Mouse (Mus musculus): ENCODE data around the gene Sit1. TPM values are rescaled to one million over a fixed set of nuclear protein-coding genes. Genes with fewer than 3 reads are reported as not detected.
"Not testable (repeated sequence)": the region's sequence is repeated elsewhere in the genome, so short reads cannot be mapped to it uniquely, and the experiment has no call there.

Gene Sit1
- polyA plus RNA-seq, 1 experiment from 2014 or later = not detected

GRCm38 (mm10) chr4:43497405-43497804 lies 13.9 kb upstream of the Sit1 start:
- DNase-seq (ENCODE audit: low spot score) = no peak
- Histone ChIP-seq H3K4me3 (ENCODE audit: low read depth, low read length) (no peak overlapping the region), H3K4me2 (ENCODE audit: low read depth) (no peak overlapping the region), H3K9ac (ENCODE audit: low read length) (no peak overlapping the region), H3K9me3 (ENCODE audit: control insufficient read depth, low read length) (no peaks in the 10 kb centered on the region), H3K27ac (ENCODE audit: low read depth, low read length) (no peak overlapping the region), H3K27me3 (ENCODE audit: control insufficient read depth, insufficient read depth, low read length) (no peaks in the 10 kb centered on the region), H3K36me3 (ENCODE audit: control insufficient read depth, insufficient read depth, low read length) (no peaks in the 10 kb centered on the region), H3K4me1 (ENCODE audit: control insufficient read depth, insufficient read depth, low read length) (peaks cover 18% of the 10 kb centered on the region)
- no peak for ATAC-seq (ENCODE audit: insufficient read depth, low FRiP score, low TSS enrichment)
- WGBS = 97% methylated on average over 8 of the region's 8 CpGs

GRCm38 (mm10) chr4:43496587-43496986 lies 13.1 kb upstream of the Sit1 start:
- Histone ChIP-seq H3K27me3 (ENCODE audit: control insufficient read depth, insufficient read depth, low read length) (no peaks in the 10 kb centered on the region), H3K36me3 (ENCODE audit: control insufficient read depth, insufficient read depth, low read length) (no peaks in the 10 kb centered on the region), H3K9me3 (ENCODE audit: control insufficient read depth, low read length) (no peaks in the 10 kb centered on the region), H3K4me2 (ENCODE audit: low read depth) (no peak overlapping the region), H3K9ac (ENCODE audit: low read length) (no peak overlapping the region), H3K4me1 (ENCODE audit: control insufficient read depth, insufficient read depth, low read length) (peaks cover 18% of the 10 kb centered on the region), H3K27ac (ENCODE audit: low read depth, low read length) (no peak overlapping the region), H3K4me3 (ENCODE audit: low read depth, low read length) (no peak overlapping the region)
- 72% methylated on average over 6 of the region's 6 CpGs for WGBS
- DNase-seq (ENCODE audit: low spot score) = no peak
- ATAC-seq (ENCODE audit: insufficient read depth, low FRiP score, low TSS enrichment) = no peak

- no peak for ATAC-seq (ENCODE audit: insufficient read depth, low FRiP score, low TSS enrichment)
- Histone ChIP-seq H3K4me1 (ENCODE audit: control insufficient read depth, insufficient read depth, low read length) (peaks cover 16% of the 10 kb centered on the region), H3K4me3 (ENCODE audit: low read depth, low read length) (peak overlapping the region; percentile 77), H3K27ac (ENCODE audit: low read depth, low read length) (peak overlapping the region; percentile 81; the same call in 1 of the 2 replicates), H3K9me3 (ENCODE audit: control insufficient read depth, low read length) (no peaks in the 10 kb centered on the region), H3K4me2 (ENCODE audit: low read depth) (peak overlapping the region; percentile 71), H3K27me3 (ENCODE audit: control insufficient read depth, insufficient read depth, low read length) (no peaks in the 10 kb centered on the region), H3K9ac (ENCODE audit: low read length) (peak overlapping the region; percentile 78), H3K36me3 (ENCODE audit: control insufficient read depth, insufficient read depth, low read length) (no peaks in the 10 kb centered on the region)
- no peak for DNase-seq (ENCODE audit: low spot score)
- WGBS = 13% methylated on average over 9 of the region's 9 CpGs
Measured at GRCm38 (mm10) chr4:43493846-43494240, 10.3 kb upstream of the Sit1 start.

- DNase-seq (ENCODE audit: low spot score) = peak; percentile 98
- peak; percentile 87 for ATAC-seq (ENCODE audit: insufficient read depth, low FRiP score, low TSS enrichment)
- H3K27ac ChIP-seq (ENCODE audit: low read depth, low read length) = peak overlapping the region; percentile 81
- peak overlapping the region; percentile 78 for H3K9ac ChIP-seq (ENCODE audit: low read length)
- H3K4me2 ChIP-seq (ENCODE audit: low read depth) = peak overlapping the region; percentile 71
- no peaks in the 10 kb centered on the region for H3K9me3 ChIP-seq (ENCODE audit: control insufficient read depth, low read length)
- under 1% methylated on average over 47 of the region's 47 CpGs for WGBS
- H3K36me3 ChIP-seq (ENCODE audit: control insufficient read depth, insufficient read depth, low read length) = no peaks in the 10 kb centered on the region
- H3K4me3 ChIP-seq (ENCODE audit: low read depth, low read length) = peak overlapping the region; percentile 77
- H3K4me1 ChIP-seq (ENCODE audit: control insufficient read depth, insufficient read depth, low read length) = peaks cover 11% of the 10 kb centered on the region
- H3K27me3 ChIP-seq (ENCODE audit: control insufficient read depth, insufficient read depth, low read length) = no peaks in the 10 kb centered on the region
Measured at GRCm38 (mm10) chr4:43493186-43493845, 9.8 kb upstream of the Sit1 start.

DNA sequence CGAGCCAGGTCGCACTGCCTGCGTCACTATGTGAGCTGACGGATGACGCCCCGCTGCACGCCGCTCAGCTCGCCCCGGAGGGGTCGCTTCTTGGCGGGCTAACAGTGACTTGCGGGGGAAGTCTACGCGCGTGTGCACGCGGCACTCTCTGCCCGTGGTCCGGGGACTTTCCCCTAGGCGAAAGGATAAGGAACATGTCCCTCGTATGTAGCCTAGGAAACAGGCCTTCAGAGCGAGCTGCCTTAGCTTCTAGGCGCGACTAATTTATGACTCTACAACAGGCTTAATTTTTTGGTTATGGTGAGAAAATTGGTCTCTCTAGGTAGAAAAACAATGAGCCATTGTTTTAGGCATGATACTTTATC lies 9.3 kb upstream of the Sit1 start, which contains the start of gene Ccdc107:
TSS of gene Ccdc107 (plus strand) at position 80 of the 365 bp plus-strand sequence.
- Histone ChIP-seq H3K27me3 (ENCODE audit: control insufficient read depth, insufficient read depth, low read length) (no peaks in the 10 kb centered on the region), H3K4me3 (ENCODE audit: low read depth, low read length) (peak within 1 kb of the TSS; percentile 77), H3K4me1 (ENCODE audit: control insufficient read depth, insufficient read depth, low read length) (peaks cover 9% of the 10 kb centered on the region), H3K9ac (ENCODE audit: low read length) (peak within 1 kb of the TSS; percentile 78), H3K4me2 (ENCODE audit: low read depth) (peak within 1 kb of the TSS; percentile 71), H3K9me3 (ENCODE audit: control insufficient read depth, low read length) (no peaks in the 10 kb centered on the region), H3K27ac (ENCODE audit: low read depth, low read length) (peak within 1 kb of the TSS; percentile 81), H3K36me3 (ENCODE audit: control insufficient read depth, insufficient read depth, low read length) (no peaks in the 10 kb centered on the region)
- DNase-seq (ENCODE audit: low spot score) (peak; percentile 94), ATAC-seq (ENCODE audit: insufficient read depth, low FRiP score, low TSS enrichment) (peak; percentile 96)
- WGBS = 0% methylated on average over 25 of the region's 25 CpGs

DNA sequence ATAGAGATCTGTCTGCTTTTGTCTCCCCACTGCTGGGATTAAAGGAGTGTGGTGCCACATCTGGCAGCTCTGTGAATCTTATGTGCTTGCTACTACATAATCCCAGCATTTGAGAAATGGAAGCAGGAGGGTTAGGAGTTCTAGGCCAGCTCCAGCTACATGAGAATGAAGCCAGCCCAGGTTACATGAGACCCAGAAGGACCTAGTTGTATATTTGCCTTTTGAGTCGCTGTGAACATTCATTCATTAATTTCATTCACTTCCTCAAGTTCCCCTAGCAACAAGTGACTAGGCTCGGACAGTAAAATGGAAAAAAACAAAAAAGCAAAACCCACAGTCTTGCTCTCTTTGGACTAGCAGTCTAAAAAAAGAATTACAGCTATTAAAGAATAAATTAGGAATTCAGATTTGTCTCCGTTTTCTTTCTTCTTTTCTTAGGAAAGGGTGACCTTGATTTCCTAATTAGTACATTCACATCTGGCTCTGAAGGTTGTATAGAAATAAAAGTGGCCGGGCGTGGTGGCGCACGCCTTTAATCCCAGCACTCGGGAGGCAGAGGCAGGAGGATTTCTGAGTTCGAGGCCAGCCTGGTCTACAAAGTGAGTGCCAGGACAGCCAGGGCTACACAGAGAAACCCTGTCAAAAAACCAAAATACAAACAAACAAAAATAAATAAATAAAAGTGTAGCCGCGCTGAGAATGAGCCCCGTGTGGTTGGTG lies 8.7 kb upstream of the Sit1 start:
- no peak for ATAC-seq (ENCODE audit: insufficient read depth, low FRiP score, low TSS enrichment)
- no peak for DNase-seq (ENCODE audit: low spot score)
- no peaks in the 10 kb centered on the region for H3K36me3 ChIP-seq (ENCODE audit: control insufficient read depth, insufficient read depth, low read length)
- no peaks in the 10 kb centered on the region for H3K27me3 ChIP-seq (ENCODE audit: control insufficient read depth, insufficient read depth, low read length)
- peak overlapping the region; percentile 71 for H3K4me2 ChIP-seq (ENCODE audit: low read depth)
- peaks cover 6% of the 10 kb centered on the region for H3K4me1 ChIP-seq (ENCODE audit: control insufficient read depth, insufficient read depth, low read length)
- H3K9me3 ChIP-seq (ENCODE audit: control insufficient read depth, low read length) = no peaks in the 10 kb centered on the region
- H3K9ac ChIP-seq (ENCODE audit: low read length) = no peak overlapping the region
- H3K4me3 ChIP-seq (ENCODE audit: low read depth, low read length) = 0 out of 2 replicates have a peak overlapping the region, but pooled peaks have one; percentile 77
- H3K27ac ChIP-seq (ENCODE audit: low read depth, low read length) = no peak overlapping the region
- WGBS = 42% methylated on average over 12 of the region's 12 CpGs

DNA sequence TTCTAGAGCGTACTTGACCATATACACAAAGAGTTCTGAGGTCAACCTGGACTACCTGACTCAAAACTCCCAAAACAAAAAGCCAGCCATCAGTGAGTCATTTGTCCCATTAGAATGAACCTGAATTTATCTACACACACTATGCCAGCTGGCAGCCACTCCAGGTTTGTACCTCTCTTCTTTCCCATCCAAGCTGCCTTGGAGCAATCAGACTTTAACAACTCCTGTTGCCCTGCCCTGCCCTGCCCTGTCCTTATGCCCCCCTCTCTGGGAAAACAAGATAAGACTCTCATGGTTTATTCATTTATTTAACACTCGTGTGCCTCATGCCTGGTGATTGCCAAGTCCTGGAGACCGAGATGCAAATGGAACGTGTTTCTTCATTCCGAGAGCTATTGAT lies 7.3 kb upstream of the Sit1 start:
- DNase-seq (ENCODE audit: low spot score) = no peak
- WGBS = 81% methylated on average over 5 of the region's 5 CpGs
- Histone ChIP-seq H3K4me1 (ENCODE audit: control insufficient read depth, insufficient read depth, low read length) (peaks cover 6% of the 10 kb centered on the region), H3K4me2 (ENCODE audit: low read depth) (no peak overlapping the region), H3K27me3 (ENCODE audit: control insufficient read depth, insufficient read depth, low read length) (no peaks in the 10 kb centered on the region), H3K4me3 (ENCODE audit: low read depth, low read length) (no peak overlapping the region), H3K9ac (ENCODE audit: low read length) (no peak overlapping the region), H3K27ac (ENCODE audit: low read depth, low read length) (no peak overlapping the region), H3K36me3 (ENCODE audit: control insufficient read depth, insufficient read depth, low read length) (no peaks in the 10 kb centered on the region), H3K9me3 (ENCODE audit: control insufficient read depth, low read length) (no peaks in the 10 kb centered on the region)
- ATAC-seq (ENCODE audit: insufficient read depth, low FRiP score, low TSS enrichment) = no peak

DNA sequence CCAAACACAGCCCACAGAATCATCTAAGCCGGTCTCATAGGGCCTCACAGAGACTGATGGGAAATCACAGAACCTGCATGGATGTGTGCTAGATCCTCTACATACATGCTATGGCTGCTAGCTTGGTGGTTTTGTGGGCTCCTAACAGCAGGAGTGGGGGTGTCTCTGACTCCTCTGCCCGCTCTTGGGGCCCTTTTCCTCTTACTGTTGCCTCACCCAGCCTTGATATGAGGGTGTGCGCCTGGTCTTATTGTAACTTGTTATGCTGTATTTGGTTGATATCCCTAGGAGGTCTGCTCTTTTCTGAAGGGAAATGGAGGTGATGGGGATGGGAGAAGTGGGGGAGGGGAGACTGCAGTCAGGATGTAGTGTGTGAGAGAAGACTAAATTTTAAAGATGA lies 6.1 kb upstream of the Sit1 start:
- no peak overlapping the region for H3K4me2 ChIP-seq (ENCODE audit: low read depth)
- H3K9ac ChIP-seq (ENCODE audit: low read length) = no peak overlapping the region
- H3K9me3 ChIP-seq (ENCODE audit: control insufficient read depth, low read length) = no peaks in the 10 kb centered on the region
- no peaks in the 10 kb centered on the region for H3K36me3 ChIP-seq (ENCODE audit: control insufficient read depth, insufficient read depth, low read length)
- H3K27ac ChIP-seq (ENCODE audit: low read depth, low read length) = no peak overlapping the region
- ATAC-seq (ENCODE audit: insufficient read depth, low FRiP score, low TSS enrichment) (no peak), DNase-seq (ENCODE audit: low spot score) (no peak)
- peaks cover 6% of the 10 kb centered on the region for H3K4me1 ChIP-seq (ENCODE audit: control insufficient read depth, insufficient read depth, low read length)
- no peak overlapping the region for H3K4me3 ChIP-seq (ENCODE audit: low read depth, low read length)
- WGBS = 92% methylated on average over 3 of the region's 3 CpGs
- H3K27me3 ChIP-seq (ENCODE audit: control insufficient read depth, insufficient read depth, low read length) = no peaks in the 10 kb centered on the region

GRCm38 (mm10) chr4:43485666-43486065 lies 2.1 kb upstream of the Sit1 start:
- not testable (repeated sequence) for H3K36me3 ChIP-seq (ENCODE audit: control insufficient read depth, insufficient read depth, low read length); H3K4me2 ChIP-seq (ENCODE audit: low read depth); H3K9me3 ChIP-seq (ENCODE audit: control insufficient read depth, low read length); H3K9ac ChIP-seq (ENCODE audit: low read length); DNase-seq (ENCODE audit: low spot score); H3K27ac ChIP-seq (ENCODE audit: low read depth, low read length); H3K4me3 ChIP-seq (ENCODE audit: low read depth, low read length); H3K4me1 ChIP-seq (ENCODE audit: control insufficient read depth, insufficient read depth, low read length); ATAC-seq (ENCODE audit: insufficient read depth, low FRiP score, low TSS enrichment); H3K27me3 ChIP-seq (ENCODE audit: control insufficient read depth, insufficient read depth, low read length)
- WGBS = 89% methylated on average over 5 of the region's 5 CpGs
